Mouse (Mus musculus): Measurements from ENCODE around the gene Zscan25. TPM values are rescaled to one million over a fixed set of nuclear protein-coding genes. Genes with fewer than 3 reads are reported as not detected.

Gene Zscan25
- 11.9 TPM for polyA plus RNA-seq (2015; fragmentation: Illumina TruSeq; extraction: RNeasy Lipid Tissue Mini Kit (QIAGEN cat#74804); ENCODE audit: low read depth, low replicate concordance)

DNA sequence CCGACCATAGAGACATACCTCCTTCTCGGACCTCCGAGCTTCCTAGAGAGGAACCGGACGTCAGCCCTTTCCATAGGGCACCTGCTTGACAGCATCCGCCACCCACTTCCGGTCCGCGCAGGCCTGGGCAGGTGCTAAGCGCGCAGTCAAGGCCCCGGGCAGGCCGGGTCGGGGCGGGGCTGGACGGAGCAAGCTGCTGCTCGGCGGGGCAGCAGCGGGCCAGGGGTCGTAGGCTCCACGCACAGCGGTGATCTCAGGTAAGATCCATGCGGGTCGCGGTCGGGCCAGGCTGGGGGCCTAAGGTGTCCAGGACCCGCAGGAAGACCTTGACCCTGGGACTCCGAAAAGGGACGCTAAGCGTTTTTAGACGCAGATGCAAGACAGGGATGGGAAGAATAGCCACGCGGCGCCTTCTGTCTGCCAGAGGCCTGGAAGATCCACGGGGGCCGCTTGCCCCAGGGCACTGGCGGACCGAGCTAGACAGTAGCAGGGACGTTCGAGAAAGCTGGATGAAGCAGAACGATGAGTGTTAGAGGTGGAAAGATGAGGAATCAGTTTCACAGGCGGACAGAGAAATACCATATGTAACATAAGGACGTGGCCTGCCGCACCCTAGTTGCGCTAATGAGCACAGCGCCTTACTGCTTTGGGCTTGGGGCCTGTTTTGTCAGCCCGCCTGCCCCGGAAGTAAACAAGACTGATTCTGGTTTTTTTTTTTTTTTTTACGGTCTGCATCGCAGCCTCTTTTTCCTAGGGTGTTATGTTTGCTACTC is at the start of gene Zscan25:
Gene Zscan25, plus strand, starts transcription at position 130 of the 773 bp plus-strand sequence.

GRCm38 (mm10) chr5:145231367-145231871 is 48.9 kb upstream of the Zscan25 start, which contains the start of gene Zfp655:
Gene Zfp655, plus strand, starts transcription at chr5:145231715.

Other genes with a start within 250 kb of the Zscan25 start
- not detected for gene Gm4871, start 247.7 kb upstream of the Zscan25 start, polyA plus RNA-seq (2015; fragmentation: Illumina TruSeq; extraction: RNeasy Lipid Tissue Mini Kit (QIAGEN cat#74804); ENCODE audit: low read depth, low replicate concordance)
- gene 1700018F24Rik, start 237.5 kb upstream of the Zscan25 start, polyA plus RNA-seq (2015; fragmentation: Illumina TruSeq; extraction: RNeasy Lipid Tissue Mini Kit (QIAGEN cat#74804); ENCODE audit: low read depth, low replicate concordance): not detected
- gene Arpc1a, start 196.7 kb upstream of the Zscan25 start, polyA plus RNA-seq (2015; fragmentation: Illumina TruSeq; extraction: RNeasy Lipid Tissue Mini Kit (QIAGEN cat#74804); ENCODE audit: low read depth, low replicate concordance): 286 TPM
- not detected for gene Kpna7, start 196.5 kb upstream of the Zscan25 start, polyA plus RNA-seq (2015; fragmentation: Illumina TruSeq; extraction: RNeasy Lipid Tissue Mini Kit (QIAGEN cat#74804); ENCODE audit: low read depth, low replicate concordance)
- gene Arpc1b, start 166.3 kb upstream of the Zscan25 start, polyA plus RNA-seq (2015; fragmentation: Illumina TruSeq; extraction: RNeasy Lipid Tissue Mini Kit (QIAGEN cat#74804); ENCODE audit: low read depth, low replicate concordance): 44.7 TPM
- gene Pdap1, start 140.3 kb upstream of the Zscan25 start, polyA plus RNA-seq (2015; fragmentation: Illumina TruSeq; extraction: RNeasy Lipid Tissue Mini Kit (QIAGEN cat#74804); ENCODE audit: low read depth, low replicate concordance): 115 TPM
- gene Bud31, start 140.1 kb upstream of the Zscan25 start, polyA plus RNA-seq (2015; fragmentation: Illumina TruSeq; extraction: RNeasy Lipid Tissue Mini Kit (QIAGEN cat#74804); ENCODE audit: low read depth, low replicate concordance): 150 TPM
- gene Ptcd1, start 113.4 kb upstream of the Zscan25 start, polyA plus RNA-seq (2015; fragmentation: Illumina TruSeq; extraction: RNeasy Lipid Tissue Mini Kit (QIAGEN cat#74804); ENCODE audit: low read depth, low replicate concordance): 18.1 TPM
- 20.5 TPM for gene Cpsf4, start 113.3 kb upstream of the Zscan25 start, polyA plus RNA-seq (2015; fragmentation: Illumina TruSeq; extraction: RNeasy Lipid Tissue Mini Kit (QIAGEN cat#74804); ENCODE audit: low read depth, low replicate concordance)
- gene Atp5j2, start 88.4 kb upstream of the Zscan25 start, polyA plus RNA-seq (2015; fragmentation: Illumina TruSeq; extraction: RNeasy Lipid Tissue Mini Kit (QIAGEN cat#74804); ENCODE audit: low read depth, low replicate concordance): 411 TPM
- gene Zkscan14, start 78.6 kb upstream of the Zscan25 start, polyA plus RNA-seq (2015; fragmentation: Illumina TruSeq; extraction: RNeasy Lipid Tissue Mini Kit (QIAGEN cat#74804); ENCODE audit: low read depth, low replicate concordance): 11.2 TPM
- 10.4 TPM for gene Zkscan5, start 75.9 kb upstream of the Zscan25 start, polyA plus RNA-seq (2015; fragmentation: Illumina TruSeq; extraction: RNeasy Lipid Tissue Mini Kit (QIAGEN cat#74804); ENCODE audit: low read depth, low replicate concordance)
- gene Zfp655, start 48.8 kb upstream of the Zscan25 start, polyA plus RNA-seq (2015; fragmentation: Illumina TruSeq; extraction: RNeasy Lipid Tissue Mini Kit (QIAGEN cat#74804); ENCODE audit: low read depth, low replicate concordance): 33.8 TPM
- not detected for gene Cyp3a57, start 64.8 kb downstream of the Zscan25 start, polyA plus RNA-seq (2015; fragmentation: Illumina TruSeq; extraction: RNeasy Lipid Tissue Mini Kit (QIAGEN cat#74804); ENCODE audit: low read depth, low replicate concordance)
- not detected for gene Cyp3a16, start 189.2 kb downstream of the Zscan25 start, polyA plus RNA-seq (2015; fragmentation: Illumina TruSeq; extraction: RNeasy Lipid Tissue Mini Kit (QIAGEN cat#74804); ENCODE audit: low read depth, low replicate concordance)

Measured in brain, adult 10 weeks (tissue).